Mouse (Mus musculus) layer of hippocampus, adult 9-11 months (tissue): ENCODE results near the gene Lmx1b.
A peak's percentile ranks its signal among the peaks of the same experiment; 100 is the strongest.

Experiments used
- DNase-seq: peaks from one replicate; pipeline ENCODE4 v3.0.0; 2022

Lmx1b gene

GRCm38 (mm10) chr2:33542696-33543428 lies 97.4 kb downstream of the Lmx1b start:
- DNase-seq, result peak; percentile 76

DNA sequence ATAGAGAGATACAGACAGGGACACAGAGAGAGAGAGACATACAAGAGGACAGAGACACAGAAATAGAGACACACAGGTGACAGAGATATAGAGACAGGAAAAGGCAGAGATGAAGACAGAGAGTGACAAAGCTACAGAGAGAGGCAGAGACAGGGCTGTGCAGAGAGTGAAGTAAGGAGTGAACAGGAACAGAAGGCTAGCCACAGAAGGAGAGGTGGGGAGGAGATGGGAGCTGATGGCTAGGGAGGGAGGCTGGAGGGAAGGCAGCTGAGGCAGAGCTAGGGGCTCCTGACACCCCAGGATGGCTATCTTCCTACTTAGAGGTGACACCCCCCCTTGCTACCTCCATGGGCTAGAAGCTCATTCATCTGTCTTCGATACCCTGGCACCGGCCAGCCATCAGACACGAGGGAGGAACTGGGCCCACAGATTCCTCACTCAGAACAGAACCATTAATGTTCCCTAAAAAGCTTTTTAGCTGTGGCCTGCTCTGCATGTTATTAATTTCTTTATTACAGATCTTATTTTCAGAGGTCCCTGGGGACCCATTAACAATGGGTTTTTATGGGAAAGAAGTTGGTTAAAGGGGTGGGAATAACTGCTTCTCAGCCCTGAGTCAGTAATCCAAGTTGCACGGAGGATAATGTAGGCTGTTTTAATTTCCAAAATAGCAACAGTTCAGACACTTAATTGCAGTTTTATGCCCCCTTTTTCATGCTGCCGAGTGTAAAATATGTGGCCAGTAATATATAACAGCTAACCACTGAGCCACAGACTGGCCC lies 114.8 kb downstream of the Lmx1b start:
- no peak for DNase-seq

DNA sequence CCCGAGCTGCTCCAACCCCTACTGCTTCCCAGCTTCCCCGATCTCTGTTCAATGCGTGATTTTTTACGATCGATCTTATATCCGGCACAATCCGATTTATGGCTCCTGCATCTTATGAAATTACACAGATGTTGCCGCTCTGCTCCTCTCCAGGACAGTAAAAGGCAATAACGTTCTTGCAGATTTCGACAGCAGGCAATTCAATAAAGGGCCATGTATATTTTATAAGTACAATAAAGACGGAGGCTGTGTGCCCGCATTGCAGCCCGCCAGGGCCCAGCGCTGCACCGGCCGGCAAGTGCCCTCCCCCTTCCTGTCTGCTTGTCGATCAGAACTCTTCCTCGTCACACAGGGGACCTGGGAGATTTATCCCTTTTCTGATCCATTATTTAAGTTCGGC lies 124.5 kb downstream of the Lmx1b start:
- DNase-seq, result no peak

DNA sequence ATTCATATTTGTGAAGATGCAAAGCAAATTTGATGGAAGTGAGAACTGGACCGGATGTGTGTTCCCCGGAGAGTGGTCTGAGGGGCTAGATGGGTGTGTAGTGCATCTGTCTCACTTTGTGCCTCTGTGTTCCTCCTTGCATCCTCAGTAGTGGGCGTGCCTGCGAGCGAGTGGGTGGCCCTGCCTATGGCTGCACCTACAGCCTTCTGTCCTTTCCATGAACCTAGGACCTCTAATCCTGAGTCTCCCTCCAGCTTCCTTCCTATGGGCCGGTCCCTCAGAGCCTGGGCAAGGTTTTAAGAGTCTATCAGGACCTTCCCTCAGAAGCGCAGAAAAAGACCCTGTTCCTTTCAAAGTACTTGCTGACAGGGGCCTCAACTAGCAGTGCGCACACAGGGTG lies 124.9 kb downstream of the Lmx1b start:
- no peak for DNase-seq
